20 mouse cellular contexts compared by ENCODE assay signal in genomic region chr2:27025545-27025944, GRCm38 (mm10). TPM values are rescaled to one million over a fixed set of nuclear protein-coding genes. Genes with fewer than 3 reads are reported as not detected.
DNase-seq lines count a peak whose midpoint lies in the region; ATAC-seq lines count a peak whose summit lies in the region.
"Had no signal": no experiment of that assay in that cellular context is flagged by ENCODE, and none has a peak within 500 bp of the region (broad histone marks: within the 10 kb centered on the region; RNA-seq: fewer than 3 reads in every experiment).

No protein-coding gene starts in this region.

- DNase-seq in spleen, postnatal 36 days (ENCODE audit: low spot score in 2 of 2) = peak; percentile 66 to 69
- DNase-seq in spleen, postnatal 10 days (ENCODE audit: low spot score in 2 of 2) = no peak
- no peak for DNase-seq in adrenal gland, adult 8-10 months
- DNase-seq in heart, postnatal 4 days = no peak
- no peak for DNase-seq in testis, postnatal 10 days (ENCODE audit: low spot score)
- DNase-seq: adrenal gland, postnatal 25 days; cerebellum, adult 18-20 months; gastrocnemius, postnatal 10 days; heart, adult 18-20 months; heart, postnatal 36 days; kidney, postnatal 10 days; layer of hippocampus, postnatal 36 days had no signal

- peak; percentile 47 for ATAC-seq in granulocyte monocyte progenitor cell, adult 5-6 weeks (replicated peaks; ENCODE audit: poor library complexity, severe bottlenecking)
- ATAC-seq in monocyte, adult 5-6 weeks (replicated peaks; ENCODE audit: insufficient number of reproducible peaks, low FRiP score, low TSS enrichment, poor library complexity, severe bottlenecking) = peak; percentile 47
- ATAC-seq: activated CD4-positive, CD25-positive, alpha-beta regulatory T cell, adult 4 months; CD4-positive, CD25-positive, alpha-beta regulatory T cell, adult 4 months; hindbrain, embryonic 16.5 days; intestine, postnatal 0 days; midbrain, embryonic 16.5 days had no signal

RNA-seq across cellular contexts. Expression of gene Slc2a6, which starts 2.3 kb away (rescaled TPM):
- 4.6 and 7.5 TPM in 2 replicates for total RNA-seq in granulocyte monocyte progenitor cell, adult 5-6 weeks (2014; fragmentation: Nextera tagmentation)
- total RNA-seq in granulocyte monocyte progenitor cell, adult 5-6 weeks (2017) = 2.6 and 4.0 TPM in 2 replicates
- 41.1 to 70.7 TPM (median 48.4 TPM) in 3 replicates for total RNA-seq in monocyte, adult 5-6 weeks (2017)
- 1 to 10 TPM in 2 of 4 experiments, under 1 TPM in 2; 0.87 to 1.2 (median 1.0) TPM for total RNA-seq in adrenal gland, adult 8-10 months (2022)
- under 1 TPM; 0.18 to 0.24 TPM for total RNA-seq in heart, postnatal 4 days (2021)

RNA-seq across cellular contexts. Expression of gene Cacfd1, which starts 15.8 kb away (rescaled TPM):
- total RNA-seq in granulocyte monocyte progenitor cell, adult 5-6 weeks (2014; fragmentation: Nextera tagmentation) = 15.5 and 18.8 TPM in 2 replicates
- 1.6 and 3.5 TPM in 2 replicates for total RNA-seq in granulocyte monocyte progenitor cell, adult 5-6 weeks (2017)
- total RNA-seq in monocyte, adult 5-6 weeks (2017) = 9.2 to 22.9 TPM (median 11.8 TPM) in 3 replicates
- 10 to 100 TPM; 64.5 to 73.5 (median 66.9) TPM for total RNA-seq in adrenal gland, adult 8-10 months (2022)
- total RNA-seq in heart, postnatal 4 days (2021) = 10 to 100 TPM; 28.0 to 29.7 TPM

RNA-seq across cellular contexts. Expression of gene Mymk, which starts 46.4 kb away (rescaled TPM):
- not detected in 2 replicates for total RNA-seq in granulocyte monocyte progenitor cell, adult 5-6 weeks (2014; fragmentation: Nextera tagmentation)
- total RNA-seq in granulocyte monocyte progenitor cell, adult 5-6 weeks (2017) = not detected in 2 replicates
- not detected in 3 replicates for total RNA-seq in monocyte, adult 5-6 weeks (2017)
- total RNA-seq in adrenal gland, adult 8-10 months (2022) = under 1 TPM in 1 of 4 experiments, not detected in 3; 0.20 TPM
- not detected for total RNA-seq in heart, postnatal 4 days (2021)
- total RNA-seq: adrenal gland, postnatal 25 days; heart, adult 18-20 months; heart, postnatal 36 days had no signal

RNA-seq across cellular contexts. Expression of gene Adamts13, which starts 52.3 kb away (rescaled TPM):
- total RNA-seq in granulocyte monocyte progenitor cell, adult 5-6 weeks (2014; fragmentation: Nextera tagmentation) = not detected in 2 replicates
- 0.04 TPM in 1 of 2 replicates, not detected in the other for total RNA-seq in granulocyte monocyte progenitor cell, adult 5-6 weeks (2017)
- 0.57 TPM in 1 of 3 replicates, not detected in the others for total RNA-seq in monocyte, adult 5-6 weeks (2017)
- not detected for total RNA-seq in adrenal gland, adult 8-10 months (2022)
- not detected for total RNA-seq in heart, postnatal 4 days (2021)
- total RNA-seq: adrenal gland, postnatal 25 days; G1E; gastrocnemius, postnatal 10 days; heart, adult 18-20 months; heart, postnatal 36 days had no signal

RNA-seq across cellular contexts. Expression of gene Adamtsl2, which starts 53.6 kb away (rescaled TPM):
- total RNA-seq in granulocyte monocyte progenitor cell, adult 5-6 weeks (2014; fragmentation: Nextera tagmentation) = not detected in 2 replicates
- not detected in 2 replicates for total RNA-seq in granulocyte monocyte progenitor cell, adult 5-6 weeks (2017)
- not detected in 3 replicates for total RNA-seq in monocyte, adult 5-6 weeks (2017)
- total RNA-seq in adrenal gland, adult 8-10 months (2022) = 10 to 100 TPM; 14.3 to 24.8 (median 19.3) TPM
- total RNA-seq in heart, postnatal 4 days (2021) = 10 to 100 TPM; 10.6 to 11.4 TPM

Comparison
In these comparisons a context has a peak if more than half of its experiments do, and no peak if none do; other contexts are left out.
1. DNase-seq: peak in spleen, postnatal 36 days (2 of 2); none in spleen, postnatal 10 days (0 of 2), adrenal gland, adult 8-10 months (single experiment), heart, postnatal 4 days (single experiment) and testis, postnatal 10 days (single experiment).